Mouse (Mus musculus) neural tube, embryonic 15.5 days (tissue): ENCODE data around the gene Gnpat. TPM values are rescaled to one million over a fixed set of nuclear protein-coding genes. Genes with fewer than 3 reads are reported as not detected.

Experiments
- ATAC-seq: fragments of 200-750 bp; cut with Nextera tagmentation; 2 replicates; pipeline ENCODE4 v1.8.0; 2017; ENCODE audit warnings: mild to moderate bottlenecking, moderate TSS enrichment, moderate library complexity; ENCODE audit not compliant: low FRiP score
- H3K27ac ChIP-seq: fragments of 300-500 bp; sonication (generic); replicated peaks from 2 replicates; pipeline ENCODE4 v1.5.1; 2015; ENCODE audit warnings: mild to moderate bottlenecking, inconsistent platforms
- H3K27me3 ChIP-seq: fragments of 300-500 bp; sonication (generic); replicated peaks from 2 replicates; pipeline ENCODE4 v1.6.1; 2015; ENCODE audit warnings: inconsistent platforms
- H3K36me3 ChIP-seq: fragments of 300-500 bp; sonication (generic); 2 replicates; pipeline ENCODE4 v1.6.1; 2015; ENCODE audit warnings: inconsistent platforms
- H3K4me1 ChIP-seq: fragments of 300-500 bp; sonication (generic); 2 replicates; pipeline ENCODE4 v1.6.1; 2015; ENCODE audit warnings: inconsistent platforms
- H3K4me2 ChIP-seq: fragments of 300-500 bp; sonication (generic); 2 replicates; pipeline ENCODE4 v1.6.1; 2015; ENCODE audit warnings: inconsistent platforms, mild to moderate bottlenecking, moderate library complexity
- H3K4me3 ChIP-seq: fragments of 300-500 bp; sonication (generic); replicated peaks from 2 replicates; pipeline ENCODE4 v1.5.1; 2015; ENCODE audit warnings: mild to moderate bottlenecking, inconsistent platforms
- H3K9ac ChIP-seq: fragments of 300-500 bp; sonication (generic); replicated peaks from 2 replicates; pipeline ENCODE4 v1.6.1; 2015; ENCODE audit warnings: mild to moderate bottlenecking, inconsistent platforms
- H3K9me3 ChIP-seq: fragments of 300-500 bp; sonication (generic); replicated peaks from 2 replicates; pipeline ENCODE4 v1.6.1; 2016; ENCODE audit warnings: inconsistent platforms
- WGBS: fragments of 180-500 bp; shearing (Covaris S2); methylation state at CpG from one replicate; pipeline ENCODE4 v1.1.7; 2015; ENCODE audit warnings: mixed read lengths; 5-methylcytosine and 5-hydroxymethylcytosine counted together
- polyA plus RNA-seq: library from polyadenylated mRNA; unstranded; fragments of >200 nt; fragmentation: Nextera tagmentation; extraction: Ambion mirVana; gene quantifications from 2 replicates; pipeline ENCODE4 v1.2.1, GENCODE M21; 2015

Gene Gnpat
- polyA plus RNA-seq, 1 experiment from 2014 or later: 67.3 TPM

DNA sequence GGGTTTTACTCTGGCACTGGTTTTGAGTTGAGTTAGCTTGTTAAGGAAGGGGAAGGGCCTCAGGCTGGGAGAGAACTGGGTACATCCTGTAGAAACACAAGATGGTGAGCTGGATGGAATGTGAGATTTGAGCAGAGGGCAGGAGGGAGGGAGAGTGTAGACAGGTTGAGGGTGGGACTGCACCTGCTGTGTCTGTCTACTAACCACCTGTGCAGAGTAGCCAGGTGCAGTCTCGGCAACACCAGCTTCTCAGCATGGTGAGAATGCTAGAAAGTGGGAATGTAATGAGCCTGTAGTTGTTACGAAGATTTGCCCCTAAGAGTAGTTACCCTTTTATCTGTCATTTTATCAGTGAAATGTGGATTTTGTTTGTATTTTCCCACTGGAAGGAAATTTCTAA is 42.6 kb downstream of the Gnpat start:
- Histone ChIP-seq H3K36me3 (peaks cover 82% of the 10 kb centered on the region), H3K9ac (no peak overlapping the region), H3K4me3 (no peak overlapping the region), H3K27ac (no peak overlapping the region), H3K9me3 (no peaks in the 10 kb centered on the region), H3K27me3 (no peaks in the 10 kb centered on the region), H3K4me2 (no peak overlapping the region), H3K4me1 (peaks cover 10% of the 10 kb centered on the region; the same call in 1 of the 2 replicates)
- no peak for ATAC-seq
- WGBS: 88% methylated on average over 2 of the region's 2 CpGs

DNA sequence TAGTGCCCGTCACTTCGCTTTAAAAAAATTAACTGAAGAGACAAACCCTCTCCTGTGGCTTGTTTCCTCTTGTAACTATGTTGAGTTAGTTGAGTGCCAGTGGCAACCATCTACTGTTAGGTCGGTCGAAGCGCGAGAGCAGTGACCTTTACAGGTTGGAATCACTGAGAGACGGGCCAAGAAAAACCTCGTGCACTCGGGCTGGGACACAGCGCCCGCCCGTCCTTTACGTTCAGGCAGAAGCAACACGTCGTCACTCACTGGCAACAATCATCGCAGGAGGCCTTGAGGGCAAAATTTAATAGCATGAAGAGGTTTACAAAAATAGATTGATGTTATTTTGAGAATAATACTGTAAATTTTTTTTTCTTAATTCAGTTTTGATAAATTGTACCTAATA is 47.1 kb downstream of the Gnpat start:
- H3K9me3 ChIP-seq: no peaks in the 10 kb centered on the region
- no peak overlapping the region for H3K27ac ChIP-seq
- H3K36me3 ChIP-seq: peaks cover 90% of the 10 kb centered on the region
- no peaks in the 10 kb centered on the region for H3K27me3 ChIP-seq
- no peak overlapping the region for H3K4me2 ChIP-seq
- H3K4me3 ChIP-seq: no peak overlapping the region
- peaks cover 4% of the 10 kb centered on the region; the same call in 1 of the 2 replicates for H3K4me1 ChIP-seq
- WGBS: 96% methylated on average over 16 of the region's 16 CpGs
- no peak overlapping the region for H3K9ac ChIP-seq
- ATAC-seq: no peak

DNA sequence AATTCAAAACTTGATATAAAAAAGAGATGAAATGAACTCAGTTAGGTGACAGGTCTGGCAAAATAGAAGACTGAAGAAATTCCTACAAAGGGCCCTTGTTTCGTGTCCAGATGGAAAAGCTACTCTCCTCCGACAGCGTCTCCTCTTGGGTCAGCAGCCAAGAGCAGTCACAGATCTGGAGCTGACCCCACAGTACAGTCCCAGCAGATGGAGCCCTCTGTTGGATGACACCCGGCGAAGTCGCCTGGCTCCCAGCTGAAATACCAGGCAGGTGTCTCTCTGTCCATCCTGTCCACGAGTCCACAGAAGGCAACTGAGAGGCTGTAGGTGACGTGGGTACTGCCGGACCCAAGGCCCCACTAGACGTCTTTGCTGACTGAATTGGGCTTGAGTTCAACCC is 47.5 kb downstream of the Gnpat start:
- Histone ChIP-seq H3K27ac (no peak overlapping the region), H3K36me3 (peaks cover 93% of the 10 kb centered on the region), H3K4me3 (no peak overlapping the region), H3K27me3 (no peaks in the 10 kb centered on the region), H3K4me2 (no peak overlapping the region), H3K9ac (no peak overlapping the region), H3K9me3 (no peaks in the 10 kb centered on the region), H3K4me1 (peaks cover 3% of the 10 kb centered on the region; the same call in 1 of the 2 replicates)
- 88% methylated on average over 10 of the region's 10 CpGs for WGBS
- no peak for ATAC-seq

DNA sequence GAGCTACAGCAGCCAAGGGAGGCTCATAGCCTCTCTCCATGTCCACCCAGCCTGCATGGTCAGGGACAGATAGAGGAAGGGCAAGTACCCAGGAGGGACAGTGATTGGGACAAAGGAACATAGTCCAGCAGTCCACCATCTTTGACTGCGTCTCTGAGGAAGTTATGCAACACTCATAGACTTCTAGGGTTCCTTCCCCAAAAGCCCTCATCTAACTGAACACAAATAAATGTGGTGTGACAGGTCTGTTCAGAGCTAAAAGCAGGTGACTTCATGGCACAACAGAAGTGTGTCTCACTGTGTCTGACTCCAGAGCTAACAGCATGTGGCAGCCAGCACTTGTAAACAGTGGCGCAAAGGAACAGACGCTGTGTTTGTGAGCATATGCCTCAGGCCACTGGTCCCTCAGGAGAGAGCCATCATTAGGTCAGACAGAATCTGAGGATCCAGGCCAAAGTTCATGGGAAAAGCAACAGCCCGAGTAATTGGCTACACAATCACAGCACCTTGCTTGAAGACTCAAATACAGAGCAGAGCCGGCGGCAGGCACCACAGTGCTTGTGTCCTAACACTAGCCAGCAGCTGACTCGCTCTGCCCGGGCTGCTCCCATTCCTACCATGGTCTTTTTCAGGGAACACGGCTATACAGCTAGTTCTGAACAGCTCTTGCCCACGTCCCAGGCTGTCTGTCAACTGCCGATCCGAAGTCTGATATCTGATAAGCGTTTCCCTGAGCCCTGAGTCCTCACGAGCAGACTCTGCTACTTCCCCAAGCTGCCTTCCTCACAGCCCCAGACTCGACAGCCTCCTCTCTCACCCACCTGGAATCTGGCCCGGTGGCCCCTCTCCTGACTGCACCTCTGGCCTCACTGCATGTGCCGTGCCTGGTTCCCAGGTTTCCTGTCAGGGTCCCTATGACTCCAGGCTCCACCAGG is 49.4 kb downstream of the Gnpat start:
- Histone ChIP-seq H3K4me3 (no peak overlapping the region), H3K27ac (no peak overlapping the region), H3K4me2 (no peak overlapping the region), H3K36me3 (peaks cover 82% of the 10 kb centered on the region), H3K4me1 (no peaks in the 10 kb centered on the region), H3K27me3 (no peaks in the 10 kb centered on the region), H3K9me3 (no peaks in the 10 kb centered on the region), H3K9ac (no peak overlapping the region)
- ATAC-seq: no peak
- WGBS: 80% methylated on average over 17 of the region's 17 CpGs

DNA sequence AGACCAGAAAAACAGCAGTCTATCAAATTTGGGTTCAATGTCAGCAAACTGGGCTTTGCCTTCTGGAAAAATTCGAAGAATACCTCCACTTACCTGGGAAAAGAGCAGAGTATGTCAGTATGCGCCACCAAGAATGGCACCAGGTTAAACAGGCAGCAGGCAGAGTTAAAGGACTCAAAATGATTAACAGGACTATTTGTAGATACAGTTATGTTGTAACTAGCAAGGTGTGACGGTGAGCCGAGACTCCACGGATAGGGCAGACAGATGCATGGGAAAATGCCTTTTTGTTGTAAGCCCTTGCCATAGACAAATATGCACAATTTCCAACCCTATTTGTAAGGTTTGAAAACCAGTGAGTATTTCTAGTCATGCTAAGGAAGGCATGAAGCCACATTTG is 51.2 kb downstream of the Gnpat start:
- Histone ChIP-seq H3K4me2 (no peak overlapping the region), H3K9ac (no peak overlapping the region), H3K4me3 (no peak overlapping the region), H3K27me3 (no peaks in the 10 kb centered on the region), H3K27ac (no peak overlapping the region), H3K4me1 (no peaks in the 10 kb centered on the region), H3K36me3 (peaks cover 64% of the 10 kb centered on the region), H3K9me3 (no peaks in the 10 kb centered on the region)
- 95% methylated on average over 5 of the region's 5 CpGs for WGBS
- no peak for ATAC-seq

DNA sequence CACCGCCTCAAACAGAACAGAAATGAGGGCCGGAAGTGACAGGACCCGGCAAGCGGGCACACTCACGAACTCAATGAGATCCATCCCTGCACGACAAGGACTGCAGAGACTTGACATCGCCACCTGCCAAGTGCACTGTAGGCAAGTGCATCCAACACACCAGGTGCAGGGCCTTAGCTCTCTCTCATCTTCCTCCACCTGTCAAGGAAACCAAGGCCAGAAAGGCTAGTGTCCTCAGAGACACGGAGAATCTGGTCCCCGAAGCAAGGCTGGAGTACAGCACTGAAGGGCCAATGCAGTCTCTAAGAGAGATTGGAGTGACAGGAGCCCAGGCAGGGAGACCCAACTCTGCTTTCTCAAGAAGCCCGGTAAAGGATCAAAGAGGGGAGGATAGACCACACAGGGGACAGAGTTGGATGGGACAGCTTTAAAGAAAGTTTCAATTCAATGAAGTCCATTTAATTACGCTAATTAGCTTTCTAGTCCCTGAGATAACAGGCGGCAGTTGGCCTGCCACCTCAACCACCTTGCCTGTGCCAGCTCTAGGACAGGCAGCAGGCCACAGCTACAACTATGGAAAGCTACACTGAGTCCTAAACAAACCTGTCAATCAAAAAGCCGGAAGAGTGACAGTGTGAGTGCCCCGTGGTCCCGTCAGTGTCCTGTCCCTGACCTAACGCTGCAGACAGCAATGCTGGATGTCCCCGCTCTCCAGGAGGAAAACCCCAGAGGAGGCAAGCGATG is 55.1 kb downstream of the Gnpat start:
- no peak overlapping the region for H3K4me3 ChIP-seq
- peaks cover 27% of the 10 kb centered on the region for H3K36me3 ChIP-seq
- no peaks in the 10 kb centered on the region for H3K9me3 ChIP-seq
- ATAC-seq: no peak
- no peaks in the 10 kb centered on the region for H3K27me3 ChIP-seq
- no peak overlapping the region for H3K27ac ChIP-seq
- peaks cover 14% of the 10 kb centered on the region for H3K4me1 ChIP-seq
- no peak overlapping the region for H3K4me2 ChIP-seq
- WGBS: 82% methylated on average over 18 of the region's 18 CpGs
- H3K9ac ChIP-seq: no peak overlapping the region

DNA sequence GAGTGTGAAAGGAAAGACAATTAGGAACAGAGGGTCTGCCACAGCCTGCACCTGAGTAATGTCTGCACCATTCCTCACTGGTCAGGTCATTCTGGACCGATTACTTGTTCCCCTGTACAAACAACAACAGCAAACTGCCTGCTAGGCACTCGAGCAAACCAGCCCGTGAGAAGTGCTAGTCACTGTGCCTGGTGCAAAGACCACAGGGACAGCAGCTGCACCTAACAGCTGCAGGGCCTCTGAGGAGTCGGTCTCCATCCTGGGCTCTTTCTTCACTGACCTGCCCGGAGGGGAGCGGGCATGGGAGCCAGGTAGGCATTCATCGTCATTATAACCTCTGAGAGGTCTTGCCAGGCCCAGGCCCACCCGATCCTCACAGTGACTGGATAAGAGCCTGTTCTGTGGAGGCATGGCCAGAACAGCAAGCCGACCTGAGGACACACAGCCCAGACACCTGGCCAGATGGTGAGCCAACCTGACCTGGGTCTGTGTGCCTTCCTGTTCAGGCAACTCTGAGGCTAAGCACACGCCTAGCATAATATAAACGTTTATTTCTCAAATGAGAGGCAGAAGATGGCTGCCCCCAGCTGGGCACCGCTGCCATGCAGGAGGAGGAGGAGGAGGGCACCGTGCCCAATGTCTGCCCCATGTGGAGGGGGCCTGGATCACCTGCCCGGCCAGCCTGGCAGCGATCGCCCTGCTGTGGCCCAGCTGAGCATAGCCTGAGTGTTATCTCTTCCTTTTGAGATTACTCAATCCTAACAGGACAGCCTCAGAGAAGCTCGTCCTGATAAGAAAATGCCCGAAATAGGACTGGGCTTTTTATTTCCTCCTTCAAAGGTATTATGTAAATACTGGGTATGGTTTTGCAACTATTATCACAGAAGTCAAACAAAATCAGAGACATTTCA is 58.8 kb downstream of the Gnpat start:
- Histone ChIP-seq H3K9me3 (no peaks in the 10 kb centered on the region), H3K27ac (no peak overlapping the region; the same call in 1 of the 2 replicates), H3K4me3 (no peak overlapping the region), H3K9ac (no peak overlapping the region), H3K27me3 (no peaks in the 10 kb centered on the region), H3K36me3 (0 out of 2 replicates have a peak, but pooled peaks cover 2% of the 10 kb centered on the region), H3K4me1 (peaks cover 34% of the 10 kb centered on the region), H3K4me2 (no peak overlapping the region)
- no peak for ATAC-seq
- 71% methylated on average over 18 of the region's 18 CpGs for WGBS

DNA sequence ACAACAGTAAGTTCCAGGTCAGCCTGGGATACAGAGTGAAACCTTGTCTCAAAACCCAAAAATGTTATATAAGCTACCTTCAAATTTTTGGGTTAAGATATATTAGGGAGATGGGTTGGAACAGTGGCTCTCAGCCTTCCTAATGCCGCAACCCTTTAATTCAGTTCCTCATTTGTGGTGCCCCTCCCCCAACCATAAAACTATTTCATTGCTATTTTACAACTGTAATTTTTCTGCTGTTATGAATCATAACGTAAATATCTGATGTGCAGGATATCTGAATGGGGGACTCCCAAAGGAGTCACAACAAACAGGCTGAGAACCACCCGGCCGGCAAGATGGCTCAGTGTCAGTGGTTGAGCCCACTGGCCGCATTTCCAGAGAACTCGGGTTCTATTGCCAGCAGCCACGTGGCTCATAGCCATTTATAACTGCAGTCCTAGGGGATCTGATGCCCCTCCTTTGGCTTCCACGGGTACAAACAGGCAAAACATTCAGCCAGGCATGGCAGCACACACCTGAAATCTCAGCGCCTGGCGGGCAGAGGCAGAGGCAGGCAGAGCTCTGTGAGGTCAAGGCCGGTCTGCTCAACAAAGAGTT is 59.8 kb downstream of the Gnpat start:
- H3K27ac ChIP-seq: no peak overlapping the region; the same call in 1 of the 2 replicates
- no peak overlapping the region for H3K9ac ChIP-seq
- no peak for ATAC-seq
- no peak overlapping the region for H3K4me3 ChIP-seq
- 48% methylated on average over 11 of the region's 11 CpGs for WGBS
- H3K9me3 ChIP-seq: no peaks in the 10 kb centered on the region
- H3K36me3 ChIP-seq: 0 out of 2 replicates have a peak, but pooled peaks cover 4% of the 10 kb centered on the region
- H3K4me1 ChIP-seq: peaks cover 37% of the 10 kb centered on the region
- H3K27me3 ChIP-seq: no peaks in the 10 kb centered on the region
- no peak overlapping the region for H3K4me2 ChIP-seq

DNA sequence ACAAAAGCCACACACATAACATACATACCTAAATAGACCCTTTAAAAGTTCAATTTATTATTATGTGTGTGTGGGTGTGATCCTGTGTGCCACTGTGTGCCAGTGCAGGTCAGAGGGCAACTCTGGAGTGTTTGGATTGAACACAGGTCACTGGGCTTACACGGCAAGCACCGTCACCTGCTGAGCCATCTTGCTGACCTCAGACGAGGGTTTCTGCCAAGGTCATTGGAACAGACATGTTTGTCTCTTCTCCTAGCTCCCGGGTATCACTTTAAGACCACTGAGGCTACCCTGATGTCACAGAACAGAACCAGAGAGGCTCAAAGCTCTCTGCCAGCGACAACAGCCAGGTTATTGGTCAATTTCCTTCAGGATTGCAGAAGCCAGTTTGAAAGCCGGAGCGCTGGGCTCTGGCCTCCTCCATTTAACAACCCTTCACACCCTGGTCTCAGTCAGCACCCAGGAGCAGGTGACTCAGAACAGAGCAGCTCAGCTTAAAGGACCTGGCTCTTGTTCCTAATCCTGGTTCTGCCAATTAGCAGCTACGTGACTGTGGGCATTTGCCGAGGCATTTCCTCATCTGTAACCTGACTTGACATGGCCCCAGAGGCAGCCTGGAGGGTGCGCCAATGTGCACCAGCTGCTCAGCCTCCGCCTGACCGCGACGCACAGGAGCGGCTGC is 61.3 kb downstream of the Gnpat start:
- H3K27me3 ChIP-seq: no peaks in the 10 kb centered on the region
- 0 out of 2 replicates have a peak, but pooled peaks cover 4% of the 10 kb centered on the region for H3K36me3 ChIP-seq
- H3K27ac ChIP-seq: no peak overlapping the region
- H3K9ac ChIP-seq: no peak overlapping the region
- no peak for ATAC-seq
- no peak overlapping the region for H3K4me3 ChIP-seq
- peaks cover 41% of the 10 kb centered on the region for H3K4me1 ChIP-seq
- no peak overlapping the region for H3K4me2 ChIP-seq
- WGBS: 85% methylated on average over 15 of the region's 15 CpGs
- H3K9me3 ChIP-seq: no peaks in the 10 kb centered on the region

DNA sequence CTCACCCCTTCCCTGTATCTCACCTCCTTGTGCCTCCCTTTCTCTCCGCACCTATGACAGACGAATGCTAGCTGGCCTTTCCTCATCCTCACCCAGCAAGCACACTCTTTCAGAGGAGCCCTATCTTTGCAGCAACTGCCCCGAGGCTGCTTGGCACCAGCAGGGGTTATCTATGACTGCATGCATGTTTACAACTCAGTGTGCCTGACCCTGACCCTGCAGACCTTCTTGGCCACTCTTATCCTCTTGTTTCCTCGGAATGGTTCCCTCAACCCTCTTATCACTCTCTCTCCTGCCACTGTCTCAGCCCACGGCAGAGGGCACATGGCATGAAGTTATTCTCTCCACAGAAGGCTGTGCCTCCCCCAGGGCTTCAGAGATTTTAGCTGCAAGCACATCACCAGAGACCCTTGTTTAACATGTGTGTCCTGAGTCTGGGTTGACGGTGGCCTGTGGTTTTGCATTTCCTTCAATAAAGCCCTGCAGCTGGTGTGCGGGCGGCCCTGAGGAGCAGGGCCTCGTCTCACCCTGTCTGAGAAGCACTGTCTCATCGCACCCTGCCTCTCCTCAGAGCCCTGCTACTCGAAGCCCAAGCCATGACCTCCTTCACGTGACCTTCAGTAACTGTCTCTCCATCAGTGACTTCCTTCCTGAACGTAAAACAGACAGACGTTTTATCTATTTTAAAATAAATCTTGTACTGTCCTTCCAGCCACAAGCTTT is 62.9 kb downstream of the Gnpat start:
- Histone ChIP-seq H3K27ac (no peak overlapping the region), H3K4me2 (no peak overlapping the region), H3K36me3 (0 out of 2 replicates have a peak, but pooled peaks cover 4% of the 10 kb centered on the region), H3K27me3 (no peaks in the 10 kb centered on the region), H3K9ac (no peak overlapping the region), H3K4me1 (peaks cover 41% of the 10 kb centered on the region), H3K9me3 (no peaks in the 10 kb centered on the region), H3K4me3 (no peak overlapping the region)
- WGBS: 80% methylated on average over 14 of the region's 14 CpGs
- no peak for ATAC-seq
